In the genomic region with DNA sequence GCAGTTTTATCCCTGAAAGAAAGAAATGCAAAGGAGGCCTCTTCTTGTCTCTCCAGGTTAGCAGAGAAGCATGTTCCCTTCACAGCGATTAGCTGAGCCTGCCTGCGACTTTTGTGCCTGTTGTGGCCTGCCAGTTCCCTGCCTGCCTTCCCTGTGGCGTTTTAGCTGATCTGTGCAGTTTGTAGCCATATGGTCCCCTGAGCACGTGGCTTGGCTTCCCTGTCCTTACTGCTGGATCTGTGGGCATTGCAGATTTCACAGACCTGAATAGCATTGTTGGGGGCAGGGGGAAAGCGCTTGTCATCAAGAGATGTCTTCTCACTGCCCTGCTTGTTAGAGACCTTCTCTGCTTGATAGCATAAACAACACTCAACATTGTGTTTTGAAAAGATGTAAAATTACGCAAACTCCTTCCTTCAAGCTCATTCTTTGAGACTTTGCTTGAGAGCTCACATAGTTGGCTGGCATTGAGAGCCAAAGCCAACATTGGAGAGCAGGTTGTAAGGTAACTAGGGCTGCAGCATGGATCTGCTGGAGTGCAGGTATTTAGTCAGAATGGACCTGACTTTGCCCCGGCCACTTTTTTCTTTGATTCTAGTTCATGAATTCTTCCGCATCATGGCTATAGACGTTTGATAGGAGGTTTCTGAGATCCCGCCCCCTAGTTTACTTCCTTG, we compare ENCODE assay signal across 10 mouse cellular contexts.
DNase-seq lines count a peak whose midpoint lies in the region; TF ChIP-seq lines count a peak whose summit lies in the region.
"Had no signal": no experiment of that assay in that cellular context is flagged by ENCODE, and none has a peak within 500 bp of the region (broad histone marks: within the 10 kb centered on the region; RNA-seq: fewer than 3 reads in every experiment).

No protein-coding gene starts in this region.

- no peak for TF ChIP-seq CTCF in kidney, adult 2 months (conservative IDR thresholded peaks at IDR 0.05; ENCODE audit: insufficient read depth, insufficient read length, low read depth, low read length)

- TF ChIP-seq POLR2A in kidney, adult 2 months (IDR thresholded peaks at IDR 0.05; ENCODE audit: low read depth, low read length), result no peak

- 67% methylated on average over 10 of the region's 10 CpGs for WGBS in kidney, adult 2 months

- no peaks in the 10 kb centered on the region for H3K4me1 ChIP-seq in kidney, adult 2 months (ENCODE audit: control insufficient read depth, insufficient read depth, low read length)
- H3K4me1 ChIP-seq: heart, embryonic 15.5 days had no signal

- H3K27me3 ChIP-seq in kidney, adult 2 months (replicated peaks; ENCODE audit: control insufficient read depth, insufficient read depth, low read length), result no peaks in the 10 kb centered on the region
- H3K27me3 ChIP-seq: heart, embryonic 15.5 days had no signal

- peaks cover 3% of the 10 kb centered on the region; the same call in 1 of the 2 replicates for H3K36me3 ChIP-seq in kidney, adult 2 months (ENCODE audit: control insufficient read depth, insufficient read depth, low read length)

- no peak overlapping the region for H3K4me3 ChIP-seq in kidney, adult 2 months (ENCODE audit: insufficient read depth, low read depth, low read length)
- H3K4me3 ChIP-seq: heart, embryonic 15.5 days had no signal

- intact Hi-C loops in left cerebral cortex, postnatal 25 days (cut with DNase I), result loop anchor here (5.0 to 10.0 kb wide), 2 partner anchors 79 to 607 kb away; no protein-coding TSS in a partner anchor

- peak; percentile 12 for DNase-seq in kidney, adult 2 months
- no peak for DNase-seq in kidney, adult 9 months
- peak; percentile 57 to 76 for DNase-seq in frontal cortex, adult 2 months (ENCODE audit: extremely low spot score in 1 of 2, low spot score in 1 of 2)
- DNase-seq in left cerebral cortex, postnatal 25 days (ENCODE audit: low spot score in 2 of 2), result peak; percentile 54 to 92
- peak; percentile 31 for DNase-seq in right cerebral cortex, postnatal 14 days
- no peak for DNase-seq in adrenal gland, adult (ENCODE audit: inconsistent age in 2 of 2, low spot score in 1 of 2)
- no peak for DNase-seq in adrenal gland, postnatal 25 days
- no peak for DNase-seq in gastrocnemius, postnatal 25 days

- no peak overlapping the region for H3K27ac ChIP-seq in kidney, adult 2 months (ENCODE audit: insufficient read depth, low read depth, low read length)
- H3K27ac ChIP-seq: heart, embryonic 15.5 days; liver, embryonic 14.5 days had no signal

Comparison
In these comparisons a context has a peak if more than half of its experiments do, and no peak if none do; other contexts are left out.
1. DNase-seq: peak in kidney, adult 2 months (single experiment), frontal cortex, adult 2 months (2 of 2), left cerebral cortex, postnatal 25 days (2 of 2) and right cerebral cortex, postnatal 14 days (single experiment); none in kidney, adult 9 months (single experiment), adrenal gland, adult (0 of 2), adrenal gland, postnatal 25 days (single experiment) and gastrocnemius, postnatal 25 days (single experiment).